ENCODE assay signal across 8 mouse cellular contexts in genomic region chr5:122059060-122060017, GRCm38 (mm10). TPM values are rescaled to one million over a fixed set of nuclear protein-coding genes. Genes with fewer than 3 reads are reported as not detected.
DNase-seq lines count a peak whose midpoint lies in the region; ATAC-seq and TF ChIP-seq lines count a peak whose summit lies in the region.

No protein-coding gene starts in this region.

- no peak for TF ChIP-seq EP300 in liver, embryonic 14.5 days (IDR thresholded peaks at IDR 0.05; ENCODE audit: low read depth)

- H3K36me3 ChIP-seq in hindbrain, embryonic 16.5 days (ENCODE audit: control insufficient read depth, insufficient read depth, low read length) = no peaks in the 10 kb centered on the region
- H3K36me3 ChIP-seq in liver, embryonic 14.5 days (replicated peaks; ENCODE audit: control insufficient read depth, insufficient read depth, low read depth) = no peaks in the 10 kb centered on the region

- peak overlapping the region; percentile 28; the same call in 1 of the 2 replicates for H3K9ac ChIP-seq in hindbrain, embryonic 16.5 days (ENCODE audit: low read depth, low read length)
- no peak overlapping the region for H3K9ac ChIP-seq in liver, embryonic 14.5 days (replicated peaks)

- WGBS in hindbrain, embryonic 16.5 days = 28% methylated on average over 38 of the region's 39 CpGs
- WGBS in liver, embryonic 14.5 days (ENCODE audit: insufficient replicate concordance) = 21% methylated on average over 39 of the region's 39 CpGs

- TF ChIP-seq CTCF in liver, embryonic 14.5 days (IDR thresholded peaks at IDR 0.05; ENCODE audit: low read depth) = peak; percentile 84

- no peaks in the 10 kb centered on the region for H3K27me3 ChIP-seq in hindbrain, embryonic 16.5 days (replicated peaks; ENCODE audit: control insufficient read depth, insufficient read depth, low read length)
- H3K27me3 ChIP-seq in liver, embryonic 14.5 days (ENCODE audit: control insufficient read depth, insufficient read depth, low read length) = no peaks in the 10 kb centered on the region

- peak overlapping the region; percentile 54 for H3K4me2 ChIP-seq in hindbrain, embryonic 16.5 days (ENCODE audit: low read length)
- peak overlapping the region; percentile 54 for H3K4me2 ChIP-seq in liver, embryonic 14.5 days (ENCODE audit: low read depth)

- peak; percentile 65 for DNase-seq in right cerebral cortex, postnatal 4 days
- DNase-seq in right cerebral cortex, postnatal 25 days = no peak
- peak; percentile 59 for DNase-seq in cerebellum, adult 9-10 months
- peak; percentile 68 for DNase-seq in gastrocnemius, adult 18-20 months (ENCODE audit: low spot score)
- no peak for DNase-seq in liver, embryonic 14.5 days (ENCODE audit: low read depth in 3 of 3, low spot score in 3 of 3)
- peak; percentile 20 to 37 for DNase-seq in natural killer cell, adult 2 months (ENCODE audit: low spot score in 2 of 2)
- DNase-seq in yolk sac, embryonic 10.5 days (ENCODE audit: low spot score) = peak; percentile 49

- peaks cover 2% of the 10 kb centered on the region; the same call in 1 of the 2 replicates for H3K9me3 ChIP-seq in hindbrain, embryonic 16.5 days (ENCODE audit: control insufficient read depth, low read length)
- no peaks in the 10 kb centered on the region for H3K9me3 ChIP-seq in liver, embryonic 14.5 days (ENCODE audit: control insufficient read depth, low read length)

- ATAC-seq in hindbrain, embryonic 16.5 days = no peak
- no peak for ATAC-seq in liver, embryonic 14.5 days (ENCODE audit: insufficient read depth)

- peak overlapping the region; percentile 14; the same call in 1 of the 2 replicates for H3K4me3 ChIP-seq in hindbrain, embryonic 16.5 days (ENCODE audit: low read length)
- H3K4me3 ChIP-seq in liver, embryonic 14.5 days (ENCODE audit: insufficient read depth in 1 of 2, low read depth in 2 of 2, low read length in 2 of 2) = 0 out of 4 replicates have a peak overlapping the region, but pooled peaks of 1 of the 2 experiments have one; percentile 11

- no peak overlapping the region for H3K27ac ChIP-seq in hindbrain, embryonic 16.5 days (ENCODE audit: low read depth, low read length)
- no peak overlapping the region for H3K27ac ChIP-seq in liver, embryonic 14.5 days

- H3K4me1 ChIP-seq in hindbrain, embryonic 16.5 days (ENCODE audit: control insufficient read depth, insufficient read depth, low read depth, low read length) = peaks cover 3% of the 10 kb centered on the region; the same call in 1 of the 2 replicates
- H3K4me1 ChIP-seq in liver, embryonic 14.5 days (replicated peaks; ENCODE audit: control insufficient read depth in 2 of 2, insufficient read depth in 2 of 2, low read length in 1 of 2) = no peaks in the 10 kb centered on the region; a peak in 1 of 4 replicates

RNA-seq across cellular contexts. Expression of gene Cux2, which starts 9.4 kb away (rescaled TPM):
- total RNA-seq in gastrocnemius, adult 18-20 months (2021) = 1 to 10 TPM; 4.4 to 4.7 TPM
- polyA plus RNA-seq in hindbrain, embryonic 16.5 days (2015; fragmentation: Nextera tagmentation; extraction: Ambion mirVana) = 16.7 and 18.7 TPM in 2 replicates
- 1.4 and 1.6 TPM in 2 replicates for polyA plus RNA-seq in liver, embryonic 14.5 days (2012; rRNA removed)
- polyA plus RNA-seq in liver, embryonic 14.5 days (2014; fragmentation: Nextera tagmentation; extraction: Ambion mirVana) = 1.0 and 1.2 TPM in 2 replicates

RNA-seq across cellular contexts. Expression of gene Myl2, which starts 41.4 kb away (rescaled TPM):
- 1,000 to 10,000 TPM; 1,098 to 1,338 TPM for total RNA-seq in gastrocnemius, adult 18-20 months (2021)
- 1.9 and 2.7 TPM in 2 replicates for polyA plus RNA-seq in hindbrain, embryonic 16.5 days (2015; fragmentation: Nextera tagmentation; extraction: Ambion mirVana)
- polyA plus RNA-seq in liver, embryonic 14.5 days (2012; rRNA removed) = 0.10 TPM in 1 of 2 replicates, not detected in the other
- polyA plus RNA-seq in liver, embryonic 14.5 days (2014; fragmentation: Nextera tagmentation; extraction: Ambion mirVana) = not detected in 2 replicates

Comparison
In these comparisons a context has a peak if more than half of its experiments do, and no peak if none do; other contexts are left out.
1. DNase-seq: peak in right cerebral cortex, postnatal 4 days (single experiment), cerebellum, adult 9-10 months (single experiment), gastrocnemius, adult 18-20 months (single experiment), natural killer cell, adult 2 months (2 of 2) and yolk sac, embryonic 10.5 days (single experiment); none in right cerebral cortex, postnatal 25 days (single experiment) and liver, embryonic 14.5 days (0 of 3).